Mouse (Mus musculus) MEL (cell line): ENCODE measurements around the gene 2010300C02Rik. TPM values are rescaled to one million over a fixed set of nuclear protein-coding genes. Genes with fewer than 3 reads are reported as not detected.

ENCODE experiments used
- DNase-seq: peaks from one replicate; pipeline ENCODE4 v3.0.0; 2011; ENCODE audit warnings: low read depth, low spot score
- H3K27ac ChIP-seq: 2 replicates; pipeline ENCODE4 v1.5.1; 2012; ENCODE audit warnings: low read depth, mild to moderate bottlenecking, control low read depth, low read length, moderate library complexity; ENCODE audit not compliant: control insufficient read depth
- H3K27me3 ChIP-seq, 2 experiments: fragments of 150-350 bp in 1 of 2; sonication (generic) in 1 of 2; 2 replicates each; pipeline ENCODE4 v1.6.1; 2012; ENCODE audit warnings: low read length in 2 of 2, mild to moderate bottlenecking in 2 of 2, improper control_type of control experiment in 1 of 2, moderate library complexity in 1 of 2; ENCODE audit not compliant: insufficient read depth in 2 of 2, control insufficient read depth in 1 of 2
- H3K36me3 ChIP-seq, 2 experiments: 2 replicates each; pipeline ENCODE4 v1.6.1; 2012 to 2014; ENCODE audit warnings: low read length in 2 of 2, improper control_type of control experiment in 1 of 2, inconsistent platforms in 1 of 2, mild to moderate bottlenecking in 1 of 2; ENCODE audit not compliant: insufficient read depth in 2 of 2, control insufficient read depth in 1 of 2
- H3K4me1 ChIP-seq, 2 experiments: fragments of 150-350 bp in 1 of 2; sonication (generic) in 1 of 2; 2 replicates each; pipeline ENCODE4 v1.6.1; 2012; ENCODE audit warnings: low read length in 2 of 2, improper control_type of control experiment in 1 of 2, mild to moderate bottlenecking in 1 of 2; ENCODE audit not compliant: insufficient read depth in 2 of 2, control insufficient read depth in 1 of 2
- H3K4me3 ChIP-seq, 2 experiments: fragments of 150-350 bp in 1 of 2; sonication (generic) in 1 of 2; 2 replicates each; pipeline ENCODE4 v1.5.1; 2012; ENCODE audit warnings: low read depth in 2 of 2, low read length in 2 of 2, mild to moderate bottlenecking in 2 of 2, moderate library complexity in 2 of 2, control low read depth in 1 of 2, improper control_type of control experiment in 1 of 2; ENCODE audit not compliant: control insufficient read depth in 1 of 2, insufficient read depth in 1 of 2
- H3K79me2 ChIP-seq: 2 replicates; pipeline ENCODE4 v1.6.1; 2012; ENCODE audit warnings: mild to moderate bottlenecking, low read length, moderate library complexity; ENCODE audit not compliant: control insufficient read depth, poor library complexity, insufficient read depth
- H3K9ac ChIP-seq: 2 replicates; pipeline ENCODE4 v1.6.1; 2012; ENCODE audit warnings: low read depth, mild to moderate bottlenecking, control low read depth, low read length, moderate library complexity; ENCODE audit not compliant: control insufficient read depth, poor library complexity, severe bottlenecking
- H3K9me3 ChIP-seq: fragments of 150-350 bp; sonication (generic); replicated peaks from 2 replicates; pipeline ENCODE4 v1.6.1; 2012; ENCODE audit warnings: mild to moderate bottlenecking, low read length, improper control_type of control experiment, moderate library complexity; ENCODE audit not compliant: insufficient read depth
- BHLHE40 ChIP-seq: IDR thresholded peaks from 2 replicates; pipeline ENCODE4 v1.6.1; 2012; ENCODE audit warnings: low read depth, mild to moderate bottlenecking, inconsistent platforms, low read length, improper control_type of control experiment, borderline replicate concordance
- CTCF ChIP-seq, 3 experiments: IDR thresholded peaks in 2 of 3; conservative IDR thresholded peaks in 1 of 3; 2 replicates each; pipeline ENCODE4 v1.5.1; 2011 to 2012; ENCODE audit warnings: low read length in 3 of 3, low read depth in 2 of 3, mild to moderate bottlenecking in 2 of 3, improper control_type of control experiment in 1 of 3, inconsistent platforms in 1 of 3, mixed read lengths in 1 of 3, moderate library complexity in 1 of 3; ENCODE audit not compliant: control insufficient read depth in 1 of 3, insufficient read depth in 1 of 3, poor library complexity in 1 of 3, severe bottlenecking in 1 of 3
- GABPA ChIP-seq: IDR thresholded peaks from 2 replicates; pipeline ENCODE4 v1.6.1; 2012; ENCODE audit warnings: low read depth, mild to moderate bottlenecking, inconsistent platforms, low read length, improper control_type of control experiment, moderate library complexity
- GATA1 ChIP-seq: IDR thresholded peaks from 2 replicates; pipeline ENCODE4 v1.6.1; 2011; ENCODE audit warnings: low read depth, low read length, improper control_type of control experiment
- HCFC1 ChIP-seq: IDR thresholded peaks from 2 replicates; pipeline ENCODE4 v1.6.1; 2012; ENCODE audit warnings: low read depth, mild to moderate bottlenecking, inconsistent platforms, low read length, improper control_type of control experiment, moderate library complexity
- KAT2A ChIP-seq: conservative IDR thresholded peaks from 2 replicates; pipeline ENCODE4 v1.6.1; 2012; ENCODE audit warnings: low read depth, low read length, improper control_type of control experiment, inconsistent platforms
- MAZ ChIP-seq: IDR thresholded peaks from 2 replicates; pipeline ENCODE4 v1.6.1; 2012; ENCODE audit warnings: low read depth, mild to moderate bottlenecking, inconsistent platforms, low read length, improper control_type of control experiment
- MYC ChIP-seq: IDR thresholded peaks from 2 replicates; pipeline ENCODE4 v1.6.1; 2011; ENCODE audit warnings: low read depth, mild to moderate bottlenecking, low read length, improper control_type of control experiment, moderate library complexity
- POLR2AphosphoS2 ChIP-seq: IDR thresholded peaks from 2 replicates; pipeline ENCODE4 v1.6.1; 2011; ENCODE audit warnings: low read length, improper control_type of control experiment
- POLR2AphosphoS5 ChIP-seq: IDR thresholded peaks from 2 replicates; pipeline ENCODE4 v1.6.1; 2012; ENCODE audit warnings: low read depth, borderline replicate concordance, mild to moderate bottlenecking, inconsistent platforms, low read length, moderate library complexity, mixed read lengths
- RAD21 ChIP-seq: IDR thresholded peaks from 2 replicates; pipeline ENCODE4 v1.6.1; 2011; ENCODE audit warnings: mild to moderate bottlenecking, low read depth, low read length, improper control_type of control experiment
- SIN3A ChIP-seq: IDR thresholded peaks from 2 replicates; pipeline ENCODE4 v1.6.1; 2012; ENCODE audit warnings: low read length, improper control_type of control experiment, inconsistent platforms
- SMC3 ChIP-seq: IDR thresholded peaks from 2 replicates; pipeline ENCODE4 v1.6.1; 2011; ENCODE audit warnings: low read depth, low read length, improper control_type of control experiment
- USF2 ChIP-seq, 2 experiments: IDR thresholded peaks; 2 replicates each; pipeline ENCODE4 v1.6.1; 2011 to 2012; ENCODE audit warnings: improper control_type of control experiment in 2 of 2, low read length in 2 of 2, borderline replicate concordance in 1 of 2, inconsistent platforms in 1 of 2, low read depth in 1 of 2, mild to moderate bottlenecking in 1 of 2; ENCODE audit not compliant: insufficient read depth in 1 of 2
- ZC3H11A ChIP-seq: IDR thresholded peaks from 2 replicates; pipeline ENCODE4 v1.6.1; 2012; ENCODE audit warnings: low read depth, mild to moderate bottlenecking, inconsistent platforms, low read length, improper control_type of control experiment
- ZKSCAN1 ChIP-seq: IDR thresholded peaks from 2 replicates; pipeline ENCODE4 v1.6.1; 2012; ENCODE audit warnings: low read depth, mild to moderate bottlenecking, inconsistent platforms, low read length, improper control_type of control experiment, moderate library complexity
- ZNF384 ChIP-seq: IDR thresholded peaks from 2 replicates; pipeline ENCODE4 v1.6.1; 2012; ENCODE audit warnings: low read depth, mild to moderate bottlenecking, inconsistent platforms, low read length, improper control_type of control experiment
- polyA plus RNA-seq, 2 experiments: library from polyadenylated mRNA; stranded (reverse) in 1 of 2; unstranded in 1 of 2; fragments of >175 nt in 1 of 2; fragments of >200 nt in 1 of 2; gene quantifications; 2 replicates each; pipeline versions ENCODE4 v1.2.1 to v1.2.4; 2012; ENCODE audit warnings: low replicate concordance in 2 of 2, low read depth in 1 of 2; ENCODE audit not compliant: insufficient read length in 2 of 2, insufficient read depth in 1 of 2, missing spikeins in 1 of 2
- total RNA-seq: library from RNA; depleted of rRNA; stranded (reverse); fragments of 300-350 nt; gene quantifications from 2 replicates; pipeline ENCODE4 v1.2.3, GENCODE M21; 2012

Gene 2010300C02Rik
- total and polyA plus RNA-seq, 3 experiments: not detected

GRCm38 (mm10) chr1:37634658-37635057 is 85.2 kb downstream of the 2010300C02Rik start:
- TF ChIP-seq MYC: peak; percentile 58; the same call in 1 of the 2 replicates
- peak; percentile 85 for TF ChIP-seq RAD21
- TF ChIP-seq POLR2AphosphoS2: no peak
- TF ChIP-seq ZC3H11A: peak; percentile 83
- TF ChIP-seq CTCF (IDR thresholded peaks at IDR 0.05 in 2 of 3, conservative IDR thresholded peaks at IDR 0.05 in 1 of 3; ENCODE audit: control insufficient read depth in 1 of 3, insufficient read depth in 1 of 3, low read depth in 2 of 3, low read length in 3 of 3, poor library complexity in 1 of 3, severe bottlenecking in 1 of 3): peak; percentile 87 to 93 (median 90)
- no peak for TF ChIP-seq BHLHE40
- TF ChIP-seq SMC3: peak; percentile 96

DNA sequence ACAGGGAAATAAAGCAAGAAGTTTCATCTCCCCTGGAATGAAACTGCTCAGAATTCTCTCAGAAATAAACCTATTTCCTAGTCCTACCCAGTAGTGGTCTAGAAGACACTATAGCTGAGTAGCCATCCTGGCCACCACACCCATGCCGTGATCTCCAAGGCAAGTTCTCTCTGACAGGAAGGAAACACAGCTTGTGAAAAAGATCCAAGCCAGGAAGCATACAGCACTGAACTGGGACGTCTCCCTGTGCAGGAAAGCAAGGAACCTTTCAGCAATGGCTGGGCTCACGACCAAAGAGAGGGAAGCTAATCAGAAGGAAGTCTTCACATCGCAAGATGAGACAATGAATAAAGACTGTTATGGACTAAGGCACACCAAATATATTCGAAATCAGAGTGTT is 86.4 kb downstream of the 2010300C02Rik start:
- Histone ChIP-seq H3K36me3 (no peaks in the 10 kb centered on the region), H3K79me2 (no peaks in the 10 kb centered on the region), H3K27me3 (peaks cover 0 to 10% of the 10 kb centered on the region in 2 experiments), H3K9me3 (no peaks in the 10 kb centered on the region), H3K9ac (no peak overlapping the region), H3K4me3 (no peak overlapping the region), H3K4me1 (no peaks in the 10 kb centered on the region), H3K27ac (no peak overlapping the region)
- DNase-seq: no peak
- TF ChIP-seq ZKSCAN1: no peak
- TF ChIP-seq POLR2AphosphoS2: no peak
- no peak for TF ChIP-seq MAZ
- no peak for TF ChIP-seq SMC3
- no peak for TF ChIP-seq MYC
- TF ChIP-seq USF2 (IDR thresholded peaks at IDR 0.05; ENCODE audit: borderline replicate concordance in 1 of 2, insufficient read depth in 1 of 2, low read depth in 1 of 2, low read length in 2 of 2): no peak
- no peak for TF ChIP-seq GABPA
- no peak for TF ChIP-seq ZNF384
- TF ChIP-seq KAT2A: no peak
- TF ChIP-seq GATA1: no peak
- TF ChIP-seq HCFC1: no peak
- no peak for TF ChIP-seq BHLHE40
- no peak for TF ChIP-seq POLR2AphosphoS5
- TF ChIP-seq SIN3A: no peak

More at GRCm38 (mm10) chr1:37634658-37635057, 85.2 kb downstream of the 2010300C02Rik start:
- H3K9me3 ChIP-seq: no peaks in the 10 kb centered on the region
- H3K9ac ChIP-seq: no peak overlapping the region
- H3K4me1 ChIP-seq: no peaks in the 10 kb centered on the region
- H3K27me3 ChIP-seq: peaks cover 0 to 10% of the 10 kb centered on the region in 2 experiments
- no peaks in the 10 kb centered on the region for H3K36me3 ChIP-seq
- H3K79me2 ChIP-seq: no peaks in the 10 kb centered on the region
- peak; percentile 58 for DNase-seq
- H3K4me3 ChIP-seq: no peak overlapping the region
- no peak overlapping the region for H3K27ac ChIP-seq
